Mouse (Mus musculus) liver, embryonic 15.5 days (tissue): ENCODE data around the gene Inpp5d. TPM values are rescaled to one million over a fixed set of nuclear protein-coding genes. Genes with fewer than 3 reads are reported as not detected.

Source experiments
- ATAC-seq: fragments of 200-750 bp; cut with Nextera tagmentation; 2 replicates; pipeline ENCODE4 v1.8.0; 2017; ENCODE audit warnings: moderate number of reproducible peaks, mild to moderate bottlenecking, moderate library complexity; ENCODE audit not compliant: insufficient read depth
- H3K27ac ChIP-seq: fragments of 300-500 bp; sonication (generic); replicated peaks from 2 replicates; pipeline ENCODE4 v1.5.1; 2015; ENCODE audit warnings: mild to moderate bottlenecking, inconsistent platforms
- H3K27me3 ChIP-seq: fragments of 300-500 bp; sonication (generic); 2 replicates; pipeline ENCODE4 v1.6.1; 2015; ENCODE audit warnings: mild to moderate bottlenecking, inconsistent platforms
- H3K36me3 ChIP-seq: fragments of 300-500 bp; sonication (generic); replicated peaks from 2 replicates; pipeline ENCODE4 v1.6.1; 2015; ENCODE audit warnings: moderate library complexity, mild to moderate bottlenecking, inconsistent platforms
- H3K4me1 ChIP-seq: fragments of 300-500 bp; sonication (generic); replicated peaks from 2 replicates; pipeline ENCODE4 v1.6.1; 2015; ENCODE audit warnings: inconsistent platforms
- H3K4me2 ChIP-seq: fragments of 300-500 bp; sonication (generic); 2 replicates; pipeline ENCODE4 v1.6.1; 2015; ENCODE audit warnings: moderate library complexity, mild to moderate bottlenecking, inconsistent platforms
- H3K4me3 ChIP-seq: fragments of 300-500 bp; sonication (generic); replicated peaks from 2 replicates; pipeline ENCODE4 v1.5.1; 2015; ENCODE audit warnings: mild to moderate bottlenecking, inconsistent platforms
- H3K9ac ChIP-seq: fragments of 300-500 bp; sonication (generic); 2 replicates; pipeline ENCODE4 v1.6.1; 2015; ENCODE audit warnings: moderate library complexity, mild to moderate bottlenecking, inconsistent platforms
- H3K9me3 ChIP-seq: fragments of 300-500 bp; sonication (generic); replicated peaks from 2 replicates; pipeline ENCODE4 v1.6.1; 2016; ENCODE audit warnings: inconsistent platforms
- WGBS: fragments of 180-500 bp; shearing (Covaris S2); methylation state at CpG from one replicate; pipeline ENCODE4 v1.1.7; 2015; ENCODE audit warnings: mixed read lengths; ENCODE audit not compliant: insufficient replicate concordance; 5-methylcytosine and 5-hydroxymethylcytosine counted together
- polyA plus RNA-seq: library from polyadenylated mRNA; unstranded; fragments of >200 nt; fragmentation: Nextera tagmentation; extraction: Ambion mirVana; gene quantifications from 2 replicates; pipeline ENCODE4 v1.2.1, GENCODE M21; 2015

Gene Inpp5d
- polyA plus RNA-seq, 1 experiment from 2014 or later, result 13.4 TPM

- ATAC-seq, result no peak
- WGBS, result 71% methylated on average over 7 of the region's 7 CpGs
Measured at GRCm38 (mm10) chr1:87730271-87730670, 110.2 kb downstream of the Inpp5d start.

GRCm38 (mm10) chr1:87733212-87733611, 113.1 kb downstream of the Inpp5d start:
- Histone ChIP-seq H3K27ac (no peak overlapping the region), H3K4me2 (no peak overlapping the region), H3K36me3 (no peaks in the 10 kb centered on the region), H3K9ac (no peak overlapping the region), H3K27me3 (peaks cover 8% of the 10 kb centered on the region; the same call in 1 of the 2 replicates), H3K4me1 (no peaks in the 10 kb centered on the region), H3K4me3 (no peak overlapping the region), H3K9me3 (no peaks in the 10 kb centered on the region)
- ATAC-seq, result no peak
- 66% methylated on average over 5 of the region's 5 CpGs for WGBS

More at GRCm38 (mm10) chr1:87730271-87730670, 110.2 kb downstream of the Inpp5d start:
- Histone ChIP-seq H3K9me3 (no peaks in the 10 kb centered on the region), H3K4me3 (no peak overlapping the region), H3K4me1 (no peaks in the 10 kb centered on the region), H3K9ac (no peak overlapping the region), H3K27me3 (peaks cover 5% of the 10 kb centered on the region; the same call in 1 of the 2 replicates), H3K4me2 (no peak overlapping the region), H3K36me3 (no peaks in the 10 kb centered on the region), H3K27ac (no peak overlapping the region)

GRCm38 (mm10) chr1:87734153-87734552, 114.0 kb downstream of the Inpp5d start:
- H3K36me3 ChIP-seq, result no peaks in the 10 kb centered on the region
- peaks cover 8% of the 10 kb centered on the region; the same call in 1 of the 2 replicates for H3K27me3 ChIP-seq
- no peak overlapping the region for H3K27ac ChIP-seq
- 57% methylated on average over 3 of the region's 3 CpGs for WGBS
- no peak for ATAC-seq
- H3K4me2 ChIP-seq, result no peak overlapping the region
- H3K4me3 ChIP-seq, result no peak overlapping the region
- no peak overlapping the region for H3K9ac ChIP-seq
- no peaks in the 10 kb centered on the region for H3K9me3 ChIP-seq
- H3K4me1 ChIP-seq, result no peaks in the 10 kb centered on the region

GRCm38 (mm10) chr1:87740584-87741290, 120.6 kb downstream of the Inpp5d start:
- no peak overlapping the region for H3K4me2 ChIP-seq
- H3K9me3 ChIP-seq, result no peaks in the 10 kb centered on the region
- no peak overlapping the region for H3K4me3 ChIP-seq
- no peaks in the 10 kb centered on the region for H3K36me3 ChIP-seq
- no peak for ATAC-seq
- 47% methylated on average over 6 of the region's 6 CpGs for WGBS
- no peak overlapping the region for H3K27ac ChIP-seq
- H3K4me1 ChIP-seq, result no peaks in the 10 kb centered on the region
- H3K27me3 ChIP-seq, result no peaks in the 10 kb centered on the region; the same call in 1 of the 2 replicates
- H3K9ac ChIP-seq, result no peak overlapping the region

GRCm38 (mm10) chr1:87749360-87749973, 129.4 kb downstream of the Inpp5d start:
- Histone ChIP-seq H3K4me1 (no peaks in the 10 kb centered on the region; the same call in 1 of the 2 replicates), H3K27ac (no peak overlapping the region), H3K4me3 (no peak overlapping the region), H3K9me3 (no peaks in the 10 kb centered on the region), H3K4me2 (no peak overlapping the region), H3K27me3 (peaks cover 24% of the 10 kb centered on the region), H3K36me3 (no peaks in the 10 kb centered on the region), H3K9ac (no peak overlapping the region)
- no peak for ATAC-seq

- H3K4me2 ChIP-seq, result peak within 1 kb of the TSS; percentile 84
- H3K9ac ChIP-seq, result peak within 1 kb of the TSS; percentile 98
- H3K27me3 ChIP-seq, result 0 out of 2 replicates have a peak, but pooled peaks cover 4% of the 10 kb centered on the region
- peak within 1 kb of the TSS; percentile 98 for H3K4me3 ChIP-seq
- H3K27ac ChIP-seq, result peak within 1 kb of the TSS; percentile 98
- WGBS, result under 1% methylated on average over 79 of the region's 79 CpGs
- H3K9me3 ChIP-seq, result no peaks in the 10 kb centered on the region
- H3K4me1 ChIP-seq, result peaks cover 26% of the 10 kb centered on the region
- peaks cover 26% of the 10 kb centered on the region for H3K36me3 ChIP-seq
- ATAC-seq, result peak; percentile 98
Measured at GRCm38 (mm10) chr1:87755641-87756470, 135.7 kb downstream of the Inpp5d start, which contains the start of gene Atg16l1. TSS of gene Atg16l1 (plus strand) at chr1:87755870.

GRCm38 (mm10) chr1:87763821-87764220, 143.7 kb downstream of the Inpp5d start:
- Histone ChIP-seq H3K4me1 (peaks cover 27% of the 10 kb centered on the region), H3K27ac (peak overlapping the region; percentile 71), H3K27me3 (no peaks in the 10 kb centered on the region), H3K4me2 (peak overlapping the region; percentile 10; the same call in 1 of the 2 replicates), H3K4me3 (no peak overlapping the region), H3K9ac (peak overlapping the region; percentile 4; the same call in 1 of the 2 replicates), H3K36me3 (peaks cover 97% of the 10 kb centered on the region), H3K9me3 (no peaks in the 10 kb centered on the region)
- WGBS, result 14% methylated on average over 3 of the region's 3 CpGs
- peak; percentile 77 for ATAC-seq

GRCm38 (mm10) chr1:87765741-87766140, 145.6 kb downstream of the Inpp5d start:
- Histone ChIP-seq H3K27me3 (no peaks in the 10 kb centered on the region), H3K36me3 (peaks cover 96% of the 10 kb centered on the region), H3K4me3 (no peak overlapping the region), H3K4me1 (peaks cover 34% of the 10 kb centered on the region), H3K4me2 (no peak overlapping the region), H3K27ac (no peak overlapping the region), H3K9ac (no peak overlapping the region), H3K9me3 (no peaks in the 10 kb centered on the region)
- no peak for ATAC-seq
- WGBS, result 45% methylated on average over 2 of the region's 2 CpGs

GRCm38 (mm10) chr1:87766233-87766632, 146.1 kb downstream of the Inpp5d start:
- H3K36me3 ChIP-seq, result peaks cover 98% of the 10 kb centered on the region
- no peak overlapping the region for H3K4me2 ChIP-seq
- peaks cover 34% of the 10 kb centered on the region for H3K4me1 ChIP-seq
- H3K9ac ChIP-seq, result no peak overlapping the region
- no peaks in the 10 kb centered on the region for H3K9me3 ChIP-seq
- no peak overlapping the region for H3K27ac ChIP-seq
- H3K27me3 ChIP-seq, result no peaks in the 10 kb centered on the region
- ATAC-seq, result no peak
- 75% methylated on average over 3 of the region's 3 CpGs for WGBS
- H3K4me3 ChIP-seq, result no peak overlapping the region

GRCm38 (mm10) chr1:87769263-87769662, 149.2 kb downstream of the Inpp5d start:
- ATAC-seq, result no peak
- Histone ChIP-seq H3K27ac (no peak overlapping the region), H3K4me2 (no peak overlapping the region), H3K9ac (no peak overlapping the region), H3K4me3 (no peak overlapping the region), H3K36me3 (peaks cover 98% of the 10 kb centered on the region), H3K4me1 (peaks cover 14% of the 10 kb centered on the region), H3K9me3 (no peaks in the 10 kb centered on the region), H3K27me3 (no peaks in the 10 kb centered on the region)
- whole genome bisulfite sequencing, result 96% methylated on average over 2 of the region's 2 CpGs
